Mouse (Mus musculus) limb, embryonic 15.5 days (tissue): ENCODE data around the gene Vps25. TPM values are rescaled to one million over a fixed set of nuclear protein-coding genes. Genes with fewer than 3 reads are reported as not detected.

Source experiments
- ATAC-seq: fragments of 200-750 bp; cut with Nextera tagmentation; 2 replicates; pipeline ENCODE4 v1.8.0; 2017; ENCODE audit warnings: low read depth, moderate TSS enrichment; ENCODE audit not compliant: insufficient number of reproducible peaks, low FRiP score, low TSS enrichment
- H3K27ac ChIP-seq: fragments of 300-500 bp; sonication (generic); 2 replicates; pipeline ENCODE4 v1.5.1; 2015; ENCODE audit warnings: moderate library complexity, mild to moderate bottlenecking, inconsistent platforms
- H3K27me3 ChIP-seq: fragments of 300-500 bp; sonication (generic); 2 replicates; pipeline ENCODE4 v1.6.1; 2015; ENCODE audit warnings: inconsistent platforms
- H3K36me3 ChIP-seq: fragments of 300-500 bp; sonication (generic); 2 replicates; pipeline ENCODE4 v1.6.1; 2015; ENCODE audit warnings: inconsistent platforms
- H3K4me1 ChIP-seq: fragments of 300-500 bp; sonication (generic); 2 replicates; pipeline ENCODE4 v1.6.1; 2015; ENCODE audit warnings: inconsistent platforms
- H3K4me2 ChIP-seq: fragments of 300-500 bp; sonication (generic); 2 replicates; pipeline ENCODE4 v1.6.1; 2015; ENCODE audit warnings: mild to moderate bottlenecking, inconsistent platforms
- H3K4me3 ChIP-seq: fragments of 300-500 bp; sonication (generic); 2 replicates; pipeline ENCODE4 v1.5.1; 2015; ENCODE audit warnings: mild to moderate bottlenecking, inconsistent platforms
- H3K9ac ChIP-seq: fragments of 300-500 bp; sonication (generic); 2 replicates; pipeline ENCODE4 v1.6.1; 2015; ENCODE audit warnings: inconsistent platforms
- H3K9me3 ChIP-seq: fragments of 300-500 bp; sonication (generic); 2 replicates; pipeline ENCODE4 v1.6.1; 2016; ENCODE audit warnings: inconsistent platforms
- WGBS: fragments of 180-500 bp; shearing (Covaris S2); methylation state at CpG from one replicate; pipeline ENCODE4 v1.1.7; 2015; 5-methylcytosine and 5-hydroxymethylcytosine counted together
- polyA plus RNA-seq: library from polyadenylated mRNA; unstranded; fragments of >200 nt; fragmentation: Nextera tagmentation; extraction: Ambion mirVana; gene quantifications from 2 replicates; pipeline ENCODE4 v1.2.1, GENCODE M21; 2015

Vps25 gene
- polyA plus RNA-seq, 1 experiment from 2014 or later: 112 TPM

DNA sequence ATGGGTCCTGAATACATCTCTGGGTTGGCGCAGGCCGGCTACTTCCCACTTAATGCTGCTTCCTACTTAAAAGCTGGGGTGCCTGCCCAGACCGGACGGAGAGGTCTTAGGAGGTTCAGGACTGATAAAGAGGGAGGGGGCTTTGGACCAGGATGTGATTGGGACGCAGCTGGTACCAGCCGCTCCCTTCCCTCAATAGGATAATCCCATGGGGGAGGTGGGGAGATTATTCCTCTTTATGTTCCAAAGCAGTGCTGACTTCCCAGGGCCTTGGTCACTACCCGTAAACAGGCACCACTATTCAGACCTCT, 6.8 kb upstream of the Vps25 start:
- peak overlapping the region; percentile 96 for H3K4me2 ChIP-seq
- peaks cover 33% of the 10 kb centered on the region for H3K4me1 ChIP-seq
- no peak; the same call in 1 of the 2 replicates for ATAC-seq
- H3K4me3 ChIP-seq: peak overlapping the region; percentile 64
- H3K9me3 ChIP-seq: no peaks in the 10 kb centered on the region
- 6% methylated on average over 7 of the region's 7 CpGs for WGBS
- H3K9ac ChIP-seq: peak overlapping the region; percentile 67
- no peaks in the 10 kb centered on the region for H3K36me3 ChIP-seq
- H3K27me3 ChIP-seq: peaks cover 12% of the 10 kb centered on the region
- H3K27ac ChIP-seq: 0 out of 2 replicates have a peak overlapping the region, but pooled peaks have one; percentile 82

DNA sequence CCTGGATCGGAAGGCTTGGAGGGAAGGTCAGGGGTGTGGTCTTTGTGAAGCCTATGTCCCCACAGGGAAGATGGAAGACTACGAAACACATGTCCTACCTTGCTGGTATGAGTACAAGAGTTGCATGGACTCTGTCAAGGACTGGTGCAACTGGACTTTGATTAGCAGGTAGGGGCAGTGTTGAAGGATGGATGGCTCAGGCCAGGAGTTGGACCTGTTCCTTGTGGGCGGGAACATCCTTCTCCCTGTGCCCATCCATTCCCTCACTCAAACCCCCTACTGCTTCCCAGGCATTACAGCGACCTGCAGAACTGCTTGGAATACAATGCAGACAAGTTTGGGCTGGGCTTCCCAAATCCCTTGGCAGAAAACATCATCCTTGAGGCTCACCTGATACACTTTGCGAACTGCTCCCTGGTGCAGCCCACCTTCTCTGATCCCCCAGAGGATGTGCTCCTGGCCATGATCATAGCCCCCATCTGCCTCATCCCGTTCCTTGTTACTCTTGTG, 5.9 kb upstream of the Vps25 start:
- no peak overlapping the region for H3K9ac ChIP-seq
- no peaks in the 10 kb centered on the region for H3K36me3 ChIP-seq
- no peak for ATAC-seq
- no peak overlapping the region for H3K27ac ChIP-seq
- H3K4me3 ChIP-seq: peak overlapping the region; percentile 64; the same call in 1 of the 2 replicates
- WGBS: 79% methylated on average over 6 of the region's 6 CpGs
- peaks cover 33% of the 10 kb centered on the region for H3K4me1 ChIP-seq
- H3K9me3 ChIP-seq: no peaks in the 10 kb centered on the region
- peaks cover 12% of the 10 kb centered on the region for H3K27me3 ChIP-seq
- peak overlapping the region; percentile 96; the same call in 1 of the 2 replicates for H3K4me2 ChIP-seq

DNA sequence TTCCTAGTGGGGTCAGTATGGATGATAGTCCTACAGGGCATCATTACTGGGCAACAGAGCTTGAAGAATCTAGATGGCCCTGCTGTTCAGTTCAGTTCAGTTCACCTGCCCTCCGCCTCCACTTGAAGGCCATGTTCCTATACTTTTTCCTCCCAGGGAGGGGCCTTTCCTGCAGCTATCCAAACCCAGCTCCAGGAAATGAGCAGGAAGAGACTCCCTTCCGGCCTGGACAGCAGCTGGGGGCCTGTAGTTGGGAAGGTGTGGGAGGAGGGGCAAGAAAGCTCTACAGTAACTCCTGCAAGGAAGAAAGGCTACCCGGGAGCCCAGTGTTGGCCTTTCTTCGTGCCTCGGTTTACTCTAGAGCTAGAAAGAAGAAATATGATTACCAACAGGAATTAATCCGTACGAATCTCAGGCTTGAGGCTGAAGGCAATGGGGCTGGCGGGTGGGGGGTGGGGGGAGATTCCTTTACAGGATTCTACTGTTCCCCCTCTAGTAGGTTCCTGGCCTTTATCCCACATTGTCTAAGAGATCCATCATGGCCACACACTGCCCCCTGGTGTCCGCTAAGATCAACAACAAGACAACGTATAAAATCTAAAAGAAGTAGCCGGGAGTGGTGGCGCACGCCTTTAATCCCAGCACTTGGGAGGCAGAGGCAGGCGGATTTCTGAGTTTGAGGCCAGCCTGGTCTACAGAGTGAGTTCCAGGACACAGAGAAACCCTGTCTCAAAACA, 5.1 kb upstream of the Vps25 start:
- ATAC-seq: no peak
- no peak overlapping the region for H3K27ac ChIP-seq
- no peaks in the 10 kb centered on the region for H3K9me3 ChIP-seq
- H3K36me3 ChIP-seq: no peaks in the 10 kb centered on the region
- H3K27me3 ChIP-seq: peaks cover 12% of the 10 kb centered on the region
- no peak overlapping the region for H3K4me3 ChIP-seq
- H3K4me1 ChIP-seq: peaks cover 36% of the 10 kb centered on the region
- no peak overlapping the region for H3K4me2 ChIP-seq
- 25% methylated on average over 14 of the region's 14 CpGs for WGBS
- no peak overlapping the region for H3K9ac ChIP-seq

DNA sequence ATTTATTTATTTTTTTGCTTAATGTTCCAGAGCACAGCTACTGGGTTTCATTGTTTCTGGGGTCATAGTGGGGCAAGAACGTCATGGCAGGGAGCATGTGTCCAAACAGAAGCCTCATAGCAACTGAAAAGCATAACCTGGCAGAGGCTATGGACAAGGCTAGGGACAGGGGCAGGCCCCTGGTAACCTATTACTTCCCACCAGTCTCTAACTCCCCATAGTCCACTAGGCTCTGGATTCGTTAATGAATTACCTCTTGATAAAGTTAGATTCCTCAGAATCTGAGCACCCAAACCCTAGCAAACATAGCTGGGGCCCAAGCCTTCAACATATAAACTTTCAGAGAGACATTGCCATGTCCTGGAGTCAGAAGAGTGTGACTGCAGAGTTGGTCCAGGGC, 2.5 kb upstream of the Vps25 start:
- H3K9me3 ChIP-seq: no peaks in the 10 kb centered on the region
- H3K27me3 ChIP-seq: peaks cover 9% of the 10 kb centered on the region
- 74% methylated on average over 2 of the region's 2 CpGs for whole genome bisulfite sequencing
- no peak overlapping the region for H3K27ac ChIP-seq
- no peak overlapping the region for H3K9ac ChIP-seq
- H3K4me1 ChIP-seq: peaks cover 33% of the 10 kb centered on the region
- H3K4me3 ChIP-seq: no peak overlapping the region
- H3K4me2 ChIP-seq: no peak overlapping the region
- H3K36me3 ChIP-seq: peaks cover 3% of the 10 kb centered on the region; the same call in 1 of the 2 replicates
- no peak for ATAC-seq

DNA sequence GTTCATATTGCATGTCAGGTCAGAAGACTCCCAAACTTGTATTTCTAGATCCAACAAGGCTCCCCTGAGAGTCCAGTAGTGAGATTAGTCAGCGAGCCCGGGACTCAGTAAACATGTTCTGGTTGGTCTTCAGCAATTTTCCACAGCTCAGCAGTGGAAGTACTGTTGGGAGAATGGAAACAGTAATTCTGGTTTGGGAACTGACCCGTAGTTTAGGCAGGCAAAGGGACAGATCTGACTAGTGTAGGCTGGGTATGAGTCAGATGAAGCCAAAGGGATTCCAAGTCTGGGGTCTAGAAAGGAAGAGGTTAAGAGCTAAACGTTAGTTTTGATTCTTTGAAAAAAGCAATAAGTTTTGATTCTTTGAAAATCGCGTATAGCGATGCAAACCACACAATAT, 566 bp upstream of the Vps25 start:
- Histone ChIP-seq H3K27ac (peak overlapping the region; percentile 92), H3K4me1 (peaks cover 18% of the 10 kb centered on the region), H3K36me3 (peaks cover 11% of the 10 kb centered on the region; the same call in 1 of the 2 replicates), H3K9ac (peak overlapping the region; percentile 15), H3K4me2 (peak overlapping the region; percentile 85), H3K9me3 (no peaks in the 10 kb centered on the region), H3K27me3 (peaks cover under 1% of the 10 kb centered on the region; the same call in 1 of the 2 replicates), H3K4me3 (peak overlapping the region; percentile 68)
- WGBS: 7% methylated on average over 7 of the region's 7 CpGs
- ATAC-seq: no peak

DNA sequence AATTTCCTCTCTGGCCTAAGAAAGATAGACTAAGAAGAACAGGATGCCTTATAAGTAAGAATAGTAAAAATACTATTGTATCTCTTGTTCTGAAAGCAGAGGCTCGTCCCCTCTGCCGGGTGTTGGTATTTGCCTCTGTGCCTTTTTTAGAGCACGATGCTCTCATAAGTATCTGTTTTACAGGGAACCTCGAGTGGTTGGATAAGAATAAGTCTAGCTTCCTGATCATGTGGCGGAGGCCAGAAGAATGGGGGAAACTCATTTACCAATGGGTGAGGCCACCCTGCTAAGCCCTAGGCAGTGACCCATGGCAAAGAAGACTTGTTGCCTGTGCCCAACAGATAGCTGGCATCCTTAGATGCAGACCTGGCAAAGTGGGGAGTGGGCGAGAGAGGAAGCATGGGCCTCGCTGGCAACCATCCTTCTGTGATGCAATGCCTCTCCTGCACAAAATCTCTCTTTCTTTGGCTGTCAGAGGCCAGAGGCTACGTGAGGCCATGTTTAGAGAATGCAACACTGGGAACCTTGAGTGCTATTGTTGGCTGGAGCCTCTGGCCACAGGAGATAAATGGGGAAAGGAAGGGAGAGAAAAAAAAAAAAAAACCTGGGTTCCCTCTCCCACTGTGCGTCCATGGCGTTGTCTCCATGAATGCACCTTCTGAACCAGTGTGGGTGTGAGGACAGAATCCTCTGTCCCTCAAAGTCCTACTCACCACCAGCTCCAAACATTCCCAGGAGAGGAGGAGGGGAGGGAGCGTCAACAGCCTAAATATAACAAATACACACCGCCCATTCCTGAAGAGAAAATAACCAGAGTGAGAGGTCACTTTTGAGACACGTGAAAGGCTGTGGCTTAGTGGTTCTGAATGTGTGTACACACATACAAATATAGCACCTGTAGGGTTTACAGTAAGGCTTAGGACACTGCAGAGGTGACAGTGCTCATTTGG, 2.6 kb downstream of the Vps25 start:
- no peak overlapping the region for H3K4me3 ChIP-seq
- H3K4me2 ChIP-seq: no peak overlapping the region
- no peaks in the 10 kb centered on the region for H3K9me3 ChIP-seq
- no peak overlapping the region for H3K27ac ChIP-seq
- no peaks in the 10 kb centered on the region for H3K27me3 ChIP-seq
- 90% methylated on average over 13 of the region's 13 CpGs for WGBS
- no peak for ATAC-seq
- peaks cover 19% of the 10 kb centered on the region; the same call in 1 of the 2 replicates for H3K36me3 ChIP-seq
- peaks cover 43% of the 10 kb centered on the region for H3K4me1 ChIP-seq
- H3K9ac ChIP-seq: no peak overlapping the region

DNA sequence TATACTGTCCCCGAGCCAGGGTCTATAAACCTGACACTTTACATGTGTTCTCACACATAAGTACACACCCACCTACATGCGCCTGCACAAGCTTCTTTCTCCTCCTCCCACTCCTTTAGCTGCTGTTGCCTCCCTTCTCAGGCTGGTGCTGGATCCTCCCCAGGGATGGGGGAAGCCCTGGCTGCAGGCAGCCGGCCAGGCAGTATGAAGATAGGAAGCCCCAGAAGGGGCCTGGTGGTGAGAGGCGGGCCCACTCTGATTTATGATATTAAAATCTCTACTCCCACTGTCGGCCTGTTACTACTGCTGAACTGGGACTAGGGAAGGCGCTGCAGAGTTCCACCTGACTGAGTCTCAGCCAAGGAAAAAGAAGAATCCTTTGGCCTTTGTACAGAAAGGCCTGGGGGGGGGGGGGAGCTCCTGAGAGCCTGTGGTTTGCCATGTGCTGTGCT, 5.8 kb downstream of the Vps25 start:
- Histone ChIP-seq H3K36me3 (peaks cover 19% of the 10 kb centered on the region; the same call in 1 of the 2 replicates), H3K27me3 (peaks cover 25% of the 10 kb centered on the region), H3K4me1 (peaks cover 58% of the 10 kb centered on the region), H3K27ac (peak overlapping the region; percentile 77), H3K9me3 (no peaks in the 10 kb centered on the region), H3K4me2 (peak overlapping the region; percentile 97), H3K4me3 (peak overlapping the region; percentile 58; the same call in 1 of the 2 replicates), H3K9ac (no peak overlapping the region)
- 16% methylated on average over 6 of the region's 6 CpGs for WGBS
- ATAC-seq: 0 out of 2 replicates have a peak, but pooled peaks have one; percentile 0

DNA sequence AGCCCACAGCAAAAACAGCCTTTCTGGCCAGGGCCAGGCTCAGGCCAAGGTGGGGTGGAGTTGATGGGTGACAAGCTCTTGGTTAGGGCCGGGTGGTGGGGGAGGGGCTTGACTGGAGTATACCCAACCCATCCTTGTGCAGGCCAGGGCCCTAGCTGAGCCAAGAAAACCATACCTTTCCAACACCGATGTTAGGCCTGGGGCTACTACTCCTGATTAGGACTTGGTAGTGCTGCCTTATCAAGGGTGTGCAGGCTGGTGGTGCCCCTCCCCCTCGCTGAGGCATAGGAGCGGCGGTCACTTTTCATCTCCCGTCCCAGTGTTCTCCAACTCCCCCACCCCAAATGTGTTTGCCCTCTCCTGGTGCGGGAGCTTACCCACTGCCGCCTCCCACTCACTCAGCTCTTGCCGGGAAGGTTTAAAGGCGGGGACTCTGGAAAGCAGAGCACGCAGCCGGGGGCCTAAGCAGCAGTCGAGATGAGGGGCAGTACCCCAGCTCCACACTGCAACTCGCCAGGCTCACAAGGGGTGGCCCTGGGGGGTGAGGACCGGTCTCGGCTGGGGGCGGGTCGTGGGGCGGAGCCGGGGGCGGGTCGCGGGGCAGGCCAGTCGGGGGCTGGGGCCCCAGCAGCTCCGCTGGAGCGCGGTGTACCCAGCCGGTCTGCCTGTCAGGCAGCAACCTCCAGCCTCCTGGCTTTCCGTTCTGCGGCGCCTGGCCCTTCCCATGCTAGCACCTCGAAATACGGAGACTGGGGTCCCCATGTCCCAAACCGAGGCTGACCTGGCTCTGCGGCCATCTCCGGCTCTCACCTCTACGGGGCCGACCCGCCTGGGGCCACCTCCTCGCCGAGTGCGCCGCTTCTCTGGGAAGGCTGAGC, 6.7 kb downstream of the Vps25 start, which contains the start of gene Wnk4:
Gene Wnk4 (plus strand): TSS at position 620 of the 878 bp plus-strand sequence.
- H3K4me2 ChIP-seq: peak within 1 kb of the TSS; percentile 97
- peaks cover 58% of the 10 kb centered on the region for H3K4me1 ChIP-seq
- peaks cover 31% of the 10 kb centered on the region for H3K27me3 ChIP-seq
- peak within 1 kb of the TSS; percentile 77 for H3K27ac ChIP-seq
- peaks cover 19% of the 10 kb centered on the region; the same call in 1 of the 2 replicates for H3K36me3 ChIP-seq
- 0% methylated on average over 43 of the region's 43 CpGs for WGBS
- no peaks in the 10 kb centered on the region for H3K9me3 ChIP-seq
- peak; percentile 79 for ATAC-seq
- H3K9ac ChIP-seq: peak within 1 kb of the TSS; percentile 61
- H3K4me3 ChIP-seq: peak within 1 kb of the TSS; percentile 58

DNA sequence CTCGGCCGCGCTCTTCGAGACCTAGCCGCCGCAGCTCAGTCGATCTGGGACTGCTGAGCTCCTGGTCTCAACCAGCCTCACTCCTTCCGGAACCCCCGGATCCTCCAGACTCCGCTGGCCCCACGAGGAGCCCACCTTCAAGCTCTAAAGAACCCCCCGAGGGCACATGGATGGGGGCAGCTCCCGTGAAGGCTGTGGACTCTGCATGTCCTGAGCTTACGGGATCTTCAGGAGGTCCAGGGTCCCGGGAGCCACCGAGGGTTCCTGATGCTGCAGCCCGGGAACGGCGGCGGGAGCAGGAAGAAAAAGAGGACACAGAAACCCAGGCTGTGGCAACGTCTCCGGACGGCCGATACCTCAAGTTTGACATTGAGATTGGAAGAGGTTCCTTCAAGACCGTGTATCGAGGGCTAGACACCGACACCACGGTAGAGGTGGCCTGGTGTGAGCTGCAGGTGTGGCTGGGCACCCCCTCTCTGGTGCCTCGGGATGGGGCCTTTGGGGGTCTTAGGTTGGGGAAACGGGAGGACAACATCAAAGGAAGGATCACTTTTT, 7.4 kb downstream of the Vps25 start:
- peaks cover 61% of the 10 kb centered on the region for H3K4me1 ChIP-seq

DNA sequence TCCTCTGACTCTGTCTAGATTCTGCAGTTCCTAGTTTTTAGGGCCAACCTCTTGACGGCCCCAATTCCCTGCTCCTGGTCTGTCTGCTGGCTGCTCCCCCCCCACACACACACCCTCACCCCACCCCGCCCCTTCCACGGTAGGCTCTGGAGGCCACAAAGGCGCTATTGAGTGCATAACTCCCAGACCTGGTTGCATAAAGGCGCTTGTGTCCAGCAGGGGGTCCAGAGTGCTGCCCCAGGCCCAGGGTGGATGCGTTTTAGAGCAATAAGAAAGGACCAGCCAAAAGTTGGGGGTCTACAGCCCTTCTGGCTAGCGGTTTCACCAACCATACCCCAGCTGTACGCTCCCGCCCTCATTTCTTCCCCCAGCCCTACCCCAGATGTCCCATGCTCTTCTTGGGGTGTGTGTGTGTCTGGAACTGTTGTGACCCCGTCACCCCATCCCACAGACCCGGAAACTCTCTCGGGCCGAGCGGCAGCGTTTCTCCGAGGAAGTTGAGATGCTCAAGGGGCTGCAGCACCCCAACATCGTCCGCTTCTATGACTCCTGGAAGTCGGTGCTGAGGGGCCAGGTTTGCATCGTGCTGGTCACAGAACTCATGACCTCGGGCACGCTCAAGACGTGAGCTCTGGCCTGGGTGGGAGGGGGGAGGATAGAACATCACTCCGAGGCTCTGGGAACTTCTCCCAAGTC, 8.9 kb downstream of the Vps25 start:
- ATAC-seq: no peak
- Histone ChIP-seq H3K27ac (no peak overlapping the region), H3K4me2 (peak overlapping the region; percentile 97), H3K9me3 (no peaks in the 10 kb centered on the region), H3K36me3 (0 out of 2 replicates have a peak, but pooled peaks cover 11% of the 10 kb centered on the region), H3K27me3 (peaks cover 48% of the 10 kb centered on the region), H3K4me3 (peak overlapping the region; percentile 58), H3K9ac (0 out of 2 replicates have a peak overlapping the region, but pooled peaks have one; percentile 7), H3K4me1 (peaks cover 61% of the 10 kb centered on the region)
- 2% methylated on average over 24 of the region's 24 CpGs for WGBS

More for the DNA sequence above, 7.4 kb downstream of the Vps25 start:
- Histone ChIP-seq H3K4me2 (peak overlapping the region; percentile 97), H3K9ac (peak overlapping the region; percentile 61), H3K9me3 (no peaks in the 10 kb centered on the region), H3K36me3 (peaks cover 18% of the 10 kb centered on the region; the same call in 1 of the 2 replicates), H3K4me3 (peak overlapping the region; percentile 58), H3K27ac (peak overlapping the region; percentile 77), H3K27me3 (peaks cover 38% of the 10 kb centered on the region)
- WGBS: under 1% methylated on average over 30 of the region's 30 CpGs
- no peak; the same call in 1 of the 2 replicates for ATAC-seq
